Mouse (Mus musculus) liver, embryonic 16.5 days (tissue): ENCODE results near the gene Pou1f1. TPM values are rescaled to one million over a fixed set of nuclear protein-coding genes. Genes with fewer than 3 reads are reported as not detected.

Experiments
- ATAC-seq: fragments of 200-750 bp; cut with Nextera tagmentation; 2 replicates; pipeline ENCODE4 v1.8.0; 2017; ENCODE audit warnings: low read depth, mild to moderate bottlenecking, moderate number of reproducible peaks, moderate library complexity
- H3K27ac ChIP-seq: fragments of 300-500 bp; sonication (generic); 2 replicates; pipeline ENCODE4 v1.5.1; 2014; ENCODE audit warnings: mild to moderate bottlenecking, low read length
- H3K27me3 ChIP-seq: fragments of 300-500 bp; sonication (generic); 2 replicates; pipeline ENCODE4 v1.6.1; 2014; ENCODE audit warnings: low read depth, low read length, mixed read lengths; ENCODE audit not compliant: control insufficient read depth, insufficient read depth
- H3K36me3 ChIP-seq: fragments of 300-500 bp; sonication (generic); 2 replicates; pipeline ENCODE4 v1.6.1; 2014; ENCODE audit warnings: mild to moderate bottlenecking; ENCODE audit not compliant: control insufficient read depth, insufficient read depth
- H3K4me1 ChIP-seq: fragments of 300-500 bp; sonication (generic); 2 replicates; pipeline ENCODE4 v1.6.1; 2014; ENCODE audit warnings: low read depth, low read length, mixed read lengths; ENCODE audit not compliant: control insufficient read depth
- H3K4me2 ChIP-seq: fragments of 300-500 bp; sonication (generic); 2 replicates; pipeline ENCODE4 v1.6.1; 2014; ENCODE audit warnings: low read depth, low read length, mixed read lengths
- H3K4me3 ChIP-seq: fragments of 300-500 bp; sonication (generic); 2 replicates; pipeline ENCODE4 v1.5.1; 2014; ENCODE audit warnings: low read depth, mild to moderate bottlenecking, low read length
- H3K9ac ChIP-seq: fragments of 300-500 bp; sonication (generic); 2 replicates; pipeline ENCODE4 v1.6.1; 2014; ENCODE audit warnings: low read depth, low read length
- H3K9me3 ChIP-seq: fragments of 300-500 bp; sonication (generic); replicated peaks from 2 replicates; pipeline ENCODE4 v1.6.1; 2016; ENCODE audit warnings: low read length; ENCODE audit not compliant: control insufficient read depth
- WGBS: fragments of 180-500 bp; shearing (Covaris S2); extraction: QIAGEN DNeasy Blood & Tissue Kit; methylation state at CpG from one replicate; pipeline ENCODE4 v1.1.7; 2014; ENCODE audit not compliant: insufficient replicate concordance; 5-methylcytosine and 5-hydroxymethylcytosine counted together
- polyA plus RNA-seq: library from polyadenylated mRNA; unstranded; fragments of >200 nt; fragmentation: Nextera tagmentation; extraction: Ambion mirVana; gene quantifications from 2 replicates; pipeline ENCODE4 v1.2.1, GENCODE M21; 2015

Gene Pou1f1
- polyA plus RNA-seq, 1 experiment from 2014 or later = not detected

DNA sequence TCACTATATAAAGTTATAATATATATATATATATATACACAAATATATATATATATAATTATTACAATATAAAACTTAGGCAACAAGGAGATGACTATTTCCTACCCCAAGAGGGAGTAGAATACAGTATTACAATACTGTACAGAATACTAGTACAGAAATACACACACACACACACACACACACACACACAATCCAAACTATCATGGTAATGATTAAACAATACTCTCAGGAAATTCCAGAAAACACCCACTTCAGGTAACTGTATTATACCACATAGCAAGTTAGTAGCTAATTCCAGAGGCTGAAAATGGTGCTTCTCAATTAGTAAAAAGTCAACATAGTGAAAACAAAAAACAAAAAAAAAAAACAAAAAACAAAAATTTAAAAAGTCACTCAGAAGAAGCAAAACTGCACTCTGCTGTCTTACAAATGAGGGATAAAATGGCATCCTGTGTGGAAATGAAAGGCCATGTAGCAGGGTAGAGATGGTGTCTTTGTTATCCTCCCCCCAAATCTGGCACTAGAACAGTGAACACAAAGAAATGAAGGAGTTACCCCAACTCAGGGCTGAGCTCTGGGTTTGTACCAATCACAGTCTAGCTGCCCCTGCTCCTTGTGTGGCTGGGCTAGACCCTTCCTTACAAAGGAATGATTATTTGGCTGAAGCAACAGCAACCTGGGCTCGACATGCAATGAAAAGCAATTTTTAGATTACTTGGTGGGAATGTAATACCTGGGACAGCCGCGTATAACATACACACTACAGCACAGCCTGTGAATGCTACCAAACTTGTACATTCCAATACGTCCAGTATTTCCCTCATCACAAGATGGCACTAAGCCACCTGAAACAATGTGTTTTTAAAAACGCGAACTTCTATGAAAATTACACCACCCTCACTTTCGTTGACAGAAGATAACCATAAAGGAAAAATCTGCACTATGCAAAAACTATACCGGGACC is 41.0 kb downstream of the Pou1f1 start:
- Histone ChIP-seq H3K27ac (no peak overlapping the region), H3K4me2 (peak overlapping the region; percentile 79), H3K4me3 (peak overlapping the region; percentile 87), H3K36me3 (no peaks in the 10 kb centered on the region), H3K9me3 (no peaks in the 10 kb centered on the region), H3K4me1 (peaks cover 8% of the 10 kb centered on the region), H3K27me3 (no peaks in the 10 kb centered on the region), H3K9ac (peak overlapping the region; percentile 77)
- WGBS = 13% methylated on average over 8 of the region's 8 CpGs
- ATAC-seq = no peak

- under 1% methylated on average over 69 of the region's 69 CpGs for WGBS
- Histone ChIP-seq H3K9ac (peak within 1 kb of the TSS; percentile 77), H3K4me2 (peak within 1 kb of the TSS; percentile 79), H3K9me3 (no peaks in the 10 kb centered on the region), H3K36me3 (no peaks in the 10 kb centered on the region), H3K27me3 (no peaks in the 10 kb centered on the region), H3K4me3 (peak within 1 kb of the TSS; percentile 87), H3K4me1 (peaks cover 8% of the 10 kb centered on the region), H3K27ac (no peak within 1 kb of the TSS)
- peak; percentile 93 for ATAC-seq
Measured at GRCm38 (mm10) chr16:65561963-65562863, 41.9 kb downstream of the Pou1f1 start, which contains the start of gene Chmp2b. TSS of gene Chmp2b (minus strand) at chr16:65562726.

GRCm38 (mm10) chr16:65562864-65563206 is 42.5 kb downstream of the Pou1f1 start:
- ATAC-seq = peak; percentile 49
- peaks cover 8% of the 10 kb centered on the region for H3K4me1 ChIP-seq
- H3K4me2 ChIP-seq = peak overlapping the region; percentile 79
- no peaks in the 10 kb centered on the region for H3K36me3 ChIP-seq
- 2% methylated on average over 10 of the region's 10 CpGs for WGBS
- no peaks in the 10 kb centered on the region for H3K27me3 ChIP-seq
- no peak overlapping the region for H3K27ac ChIP-seq
- peak overlapping the region; percentile 77 for H3K9ac ChIP-seq
- peak overlapping the region; percentile 87 for H3K4me3 ChIP-seq
- H3K9me3 ChIP-seq = no peaks in the 10 kb centered on the region

DNA sequence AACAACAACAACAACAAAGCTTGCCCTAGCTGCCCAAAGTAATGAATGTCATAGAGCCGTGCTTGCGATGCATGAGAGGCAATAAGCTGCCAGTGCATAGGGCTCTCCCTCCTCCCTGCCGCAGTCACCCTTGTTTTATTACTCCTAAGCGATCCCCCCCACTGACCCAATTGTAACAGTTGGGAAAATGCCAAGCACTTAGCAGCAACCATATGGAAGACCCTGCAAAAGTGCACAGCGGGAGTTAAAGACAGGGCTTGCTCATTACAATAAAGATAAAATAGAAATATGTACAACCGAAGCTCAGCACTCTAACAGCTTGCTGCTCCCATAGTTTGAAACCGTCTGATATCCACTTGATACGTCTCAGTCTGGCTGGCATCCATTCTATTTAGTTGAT is 44.0 kb downstream of the Pou1f1 start:
- ATAC-seq = no peak
- Histone ChIP-seq H3K27me3 (no peaks in the 10 kb centered on the region), H3K27ac (no peak overlapping the region), H3K9me3 (no peaks in the 10 kb centered on the region), H3K9ac (no peak overlapping the region), H3K4me2 (no peak overlapping the region), H3K36me3 (no peaks in the 10 kb centered on the region), H3K4me3 (no peak overlapping the region), H3K4me1 (peaks cover 8% of the 10 kb centered on the region)
- WGBS = 74% methylated on average over 8 of the region's 8 CpGs

GRCm38 (mm10) chr16:65564951-65565350 is 44.6 kb downstream of the Pou1f1 start:
- Histone ChIP-seq H3K9ac (no peak overlapping the region), H3K36me3 (no peaks in the 10 kb centered on the region), H3K9me3 (no peaks in the 10 kb centered on the region), H3K4me2 (no peak overlapping the region), H3K4me3 (no peak overlapping the region), H3K4me1 (peaks cover 8% of the 10 kb centered on the region), H3K27me3 (no peaks in the 10 kb centered on the region), H3K27ac (no peak overlapping the region)
- ATAC-seq = no peak
- 73% methylated on average over 1 of the region's 1 CpGs for WGBS

- Histone ChIP-seq H3K4me3 (no peak overlapping the region), H3K27me3 (no peaks in the 10 kb centered on the region), H3K36me3 (no peaks in the 10 kb centered on the region), H3K4me2 (no peak overlapping the region), H3K9ac (no peak overlapping the region), H3K4me1 (no peaks in the 10 kb centered on the region), H3K27ac (no peak overlapping the region), H3K9me3 (no peaks in the 10 kb centered on the region)
- WGBS = 36% methylated on average over 4 of the region's 4 CpGs
- no peak for ATAC-seq
Measured at GRCm38 (mm10) chr16:65568853-65569252, 48.5 kb downstream of the Pou1f1 start.

- Histone ChIP-seq H3K4me1 (no peaks in the 10 kb centered on the region), H3K9me3 (no peaks in the 10 kb centered on the region), H3K9ac (no peak overlapping the region), H3K4me3 (no peak overlapping the region), H3K27ac (no peak overlapping the region), H3K27me3 (no peaks in the 10 kb centered on the region), H3K4me2 (no peak overlapping the region), H3K36me3 (no peaks in the 10 kb centered on the region)
- WGBS = 45% methylated on average over 6 of the region's 6 CpGs
- no peak for ATAC-seq
Measured at GRCm38 (mm10) chr16:65577298-65578029, 57.2 kb downstream of the Pou1f1 start.
